Mouse (Mus musculus) midbrain, embryonic 15.5 days (tissue): ENCODE results near the gene Herc2. TPM values are rescaled to one million over a fixed set of nuclear protein-coding genes. Genes with fewer than 3 reads are reported as not detected.

Experiments used
- ATAC-seq: fragments of 200-750 bp; cut with Nextera tagmentation; replicated peaks from 2 replicates; pipeline ENCODE4 v1.8.0; 2017; ENCODE audit warnings: moderate TSS enrichment
- H3K27ac ChIP-seq: fragments of 300-500 bp; sonication (generic); 2 replicates; pipeline ENCODE4 v1.5.1; 2015; ENCODE audit warnings: mild to moderate bottlenecking, inconsistent platforms
- H3K27me3 ChIP-seq: fragments of 300-500 bp; sonication (generic); replicated peaks from 2 replicates; pipeline ENCODE4 v1.6.1; 2015; ENCODE audit warnings: inconsistent platforms
- H3K36me3 ChIP-seq: fragments of 300-500 bp; sonication (generic); replicated peaks from 2 replicates; pipeline ENCODE4 v1.6.1; 2015; ENCODE audit warnings: inconsistent platforms
- H3K4me1 ChIP-seq: fragments of 300-500 bp; sonication (generic); 2 replicates; pipeline ENCODE4 v1.6.1; 2015; ENCODE audit warnings: inconsistent platforms
- H3K4me2 ChIP-seq: fragments of 300-500 bp; sonication (generic); 2 replicates; pipeline ENCODE4 v1.6.1; 2015; ENCODE audit warnings: inconsistent platforms, mild to moderate bottlenecking, moderate library complexity
- H3K4me3 ChIP-seq: fragments of 300-500 bp; sonication (generic); 2 replicates; pipeline ENCODE4 v1.5.1; 2015; ENCODE audit warnings: mild to moderate bottlenecking, inconsistent platforms
- H3K9ac ChIP-seq: fragments of 300-500 bp; sonication (generic); 2 replicates; pipeline ENCODE4 v1.6.1; 2015; ENCODE audit warnings: mild to moderate bottlenecking, inconsistent platforms
- H3K9me3 ChIP-seq: fragments of 300-500 bp; sonication (generic); 2 replicates; pipeline ENCODE4 v1.6.1; 2016; ENCODE audit warnings: inconsistent platforms
- WGBS: fragments of 180-500 bp; shearing (Covaris S2); methylation state at CpG from one replicate; pipeline ENCODE4 v1.1.7; 2015; ENCODE audit warnings: mixed read lengths; 5-methylcytosine and 5-hydroxymethylcytosine counted together
- polyA plus RNA-seq: library from polyadenylated mRNA; unstranded; fragments of >200 nt; fragmentation: Nextera tagmentation; extraction: Ambion mirVana; gene quantifications from 2 replicates; pipeline ENCODE4 v1.2.1, GENCODE M21; 2015

Gene Herc2
- polyA plus RNA-seq, 1 experiment from 2014 or later = 56.3 TPM

DNA sequence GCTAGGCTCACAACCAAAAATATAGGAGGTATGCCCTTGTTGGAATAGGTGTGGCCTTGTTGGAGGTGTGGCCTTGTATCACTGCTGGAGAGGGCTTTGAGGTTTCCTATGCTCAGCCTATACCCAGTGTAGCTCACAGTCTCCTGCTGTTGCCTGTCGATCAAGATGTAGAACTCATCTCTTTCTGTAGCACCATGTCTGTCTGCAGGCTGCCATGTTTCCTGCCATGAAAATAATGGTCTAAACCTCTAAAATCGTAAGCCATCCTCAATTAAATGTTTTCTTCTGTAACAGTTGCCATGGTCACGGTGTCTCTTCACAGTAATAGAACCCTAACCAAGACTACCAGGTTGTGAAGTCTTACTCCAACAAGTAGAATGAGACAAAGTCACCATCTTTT is 26.4 kb upstream of the Herc2 start:
- H3K4me2 ChIP-seq = no peak overlapping the region
- no peaks in the 10 kb centered on the region for H3K9me3 ChIP-seq
- H3K4me1 ChIP-seq = peaks cover 3% of the 10 kb centered on the region; the same call in 1 of the 2 replicates
- no peaks in the 10 kb centered on the region for H3K27me3 ChIP-seq
- H3K36me3 ChIP-seq = no peaks in the 10 kb centered on the region
- H3K9ac ChIP-seq = no peak overlapping the region
- 92% methylated on average over 3 of the region's 3 CpGs for WGBS
- ATAC-seq = no peak
- no peak overlapping the region for H3K27ac ChIP-seq
- no peak overlapping the region for H3K4me3 ChIP-seq

GRCm38 (mm10) chr7:56042353-56042752 is 7.6 kb upstream of the Herc2 start:
- H3K9me3 ChIP-seq = no peaks in the 10 kb centered on the region

DNA sequence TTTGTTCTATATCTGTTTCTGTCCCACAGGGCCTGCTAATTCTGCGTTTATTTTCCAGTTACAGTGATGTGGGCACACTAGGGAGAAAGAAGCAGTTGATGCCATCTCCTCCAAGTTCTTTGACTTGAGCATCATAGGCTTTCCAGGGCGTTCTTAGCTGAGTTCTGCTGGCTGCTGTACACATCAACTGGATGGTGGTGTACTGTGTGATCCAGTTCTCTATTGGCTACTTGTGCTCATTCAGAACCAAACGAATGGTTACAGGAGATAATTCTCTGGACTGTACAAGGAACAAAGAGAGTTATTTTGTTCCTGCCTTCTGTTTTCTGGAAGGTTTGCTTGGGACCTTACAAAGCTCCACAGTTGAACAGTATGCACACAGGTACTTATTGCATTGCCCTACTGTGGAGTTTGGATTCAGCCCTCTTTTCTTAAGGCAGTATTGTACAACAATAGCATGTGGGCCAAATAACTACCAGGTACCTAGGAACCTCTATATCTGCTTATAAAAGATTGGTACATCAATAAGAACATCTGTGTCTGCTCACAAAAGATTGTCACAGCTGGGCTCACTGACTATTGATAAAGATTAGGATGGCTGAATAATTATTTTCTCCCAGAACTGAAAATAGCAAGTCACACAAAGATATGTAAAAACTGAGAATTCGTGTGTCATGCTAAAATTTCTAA is 6.3 kb upstream of the Herc2 start:
- Histone ChIP-seq H3K36me3 (no peaks in the 10 kb centered on the region), H3K4me2 (no peak overlapping the region), H3K9ac (no peak overlapping the region), H3K27ac (no peak overlapping the region), H3K27me3 (no peaks in the 10 kb centered on the region), H3K4me3 (no peak overlapping the region), H3K9me3 (no peaks in the 10 kb centered on the region), H3K4me1 (no peaks in the 10 kb centered on the region)
- ATAC-seq = no peak
- 67% methylated on average over 4 of the region's 4 CpGs for WGBS

More at GRCm38 (mm10) chr7:56042353-56042752, 7.6 kb upstream of the Herc2 start:
- no peaks in the 10 kb centered on the region for H3K27me3 ChIP-seq
- ATAC-seq = no peak
- H3K27ac ChIP-seq = no peak overlapping the region
- no peak overlapping the region for H3K9ac ChIP-seq
- 17% methylated on average over 5 of the region's 5 CpGs for WGBS
- H3K36me3 ChIP-seq = no peaks in the 10 kb centered on the region
- no peak overlapping the region for H3K4me3 ChIP-seq
- no peaks in the 10 kb centered on the region for H3K4me1 ChIP-seq
- no peak overlapping the region for H3K4me2 ChIP-seq

DNA sequence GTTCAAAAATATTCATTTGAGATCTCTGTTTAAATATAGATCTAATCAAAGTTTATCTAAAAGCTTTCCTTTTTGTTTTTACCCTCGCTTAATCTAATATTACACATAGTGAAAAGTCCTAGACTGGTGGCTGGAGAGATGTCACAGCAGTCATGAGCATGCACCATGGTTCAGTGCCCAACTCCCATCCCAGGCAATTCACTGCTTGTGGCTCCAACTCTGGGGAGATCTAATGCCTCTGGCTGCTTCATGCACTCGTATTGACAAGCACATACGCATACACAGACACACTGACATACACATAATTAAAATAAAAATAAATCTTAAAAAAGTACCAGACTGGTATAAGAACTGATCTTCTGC is 5.7 kb upstream of the Herc2 start:
- ATAC-seq = no peak
- Histone ChIP-seq H3K27me3 (no peaks in the 10 kb centered on the region), H3K9ac (no peak overlapping the region), H3K27ac (no peak overlapping the region), H3K9me3 (no peaks in the 10 kb centered on the region), H3K36me3 (no peaks in the 10 kb centered on the region), H3K4me2 (no peak overlapping the region), H3K4me1 (peaks cover 4% of the 10 kb centered on the region), H3K4me3 (no peak overlapping the region)
- WGBS = 87% methylated on average over 3 of the region's 3 CpGs

GRCm38 (mm10) chr7:56047178-56047577 is 2.8 kb upstream of the Herc2 start:
- no peaks in the 10 kb centered on the region for H3K27me3 ChIP-seq
- no peak overlapping the region for H3K4me3 ChIP-seq
- H3K36me3 ChIP-seq = no peaks in the 10 kb centered on the region
- H3K4me1 ChIP-seq = peaks cover 20% of the 10 kb centered on the region
- H3K27ac ChIP-seq = no peak overlapping the region
- no peak overlapping the region for H3K9ac ChIP-seq
- H3K9me3 ChIP-seq = no peaks in the 10 kb centered on the region
- WGBS = 87% methylated on average over 1 of the region's 1 CpGs
- no peak for ATAC-seq
- H3K4me2 ChIP-seq = no peak overlapping the region

- Histone ChIP-seq H3K9me3 (no peaks in the 10 kb centered on the region), H3K4me1 (peaks cover 26% of the 10 kb centered on the region), H3K4me2 (peak overlapping the region; percentile 83), H3K9ac (peak overlapping the region; percentile 87), H3K4me3 (peak overlapping the region; percentile 92), H3K36me3 (no peaks in the 10 kb centered on the region), H3K27ac (peak overlapping the region; percentile 93), H3K27me3 (no peaks in the 10 kb centered on the region)
- peak; percentile 67 for ATAC-seq
- WGBS = under 1% methylated on average over 18 of the region's 18 CpGs
Measured at GRCm38 (mm10) chr7:56050487-56050911, 503 bp downstream of the Herc2 start.

- H3K27me3 ChIP-seq = no peaks in the 10 kb centered on the region
- no peak overlapping the region for H3K27ac ChIP-seq
- H3K4me3 ChIP-seq = no peak overlapping the region
- no peak for ATAC-seq
- H3K9me3 ChIP-seq = no peaks in the 10 kb centered on the region
- H3K36me3 ChIP-seq = no peaks in the 10 kb centered on the region
- peaks cover 26% of the 10 kb centered on the region for H3K4me1 ChIP-seq
- H3K4me2 ChIP-seq = no peak overlapping the region
- no peak overlapping the region for H3K9ac ChIP-seq
Measured at GRCm38 (mm10) chr7:56052996-56053395, 3.0 kb downstream of the Herc2 start.

GRCm38 (mm10) chr7:56055338-56055737 is 5.3 kb downstream of the Herc2 start:
- Histone ChIP-seq H3K27ac (no peak overlapping the region), H3K4me3 (no peak overlapping the region), H3K27me3 (no peaks in the 10 kb centered on the region), H3K36me3 (no peaks in the 10 kb centered on the region), H3K9me3 (no peaks in the 10 kb centered on the region), H3K4me2 (no peak overlapping the region), H3K4me1 (peaks cover 21% of the 10 kb centered on the region), H3K9ac (no peak overlapping the region)
- 89% methylated on average over 3 of the region's 3 CpGs for WGBS
- no peak for ATAC-seq

DNA sequence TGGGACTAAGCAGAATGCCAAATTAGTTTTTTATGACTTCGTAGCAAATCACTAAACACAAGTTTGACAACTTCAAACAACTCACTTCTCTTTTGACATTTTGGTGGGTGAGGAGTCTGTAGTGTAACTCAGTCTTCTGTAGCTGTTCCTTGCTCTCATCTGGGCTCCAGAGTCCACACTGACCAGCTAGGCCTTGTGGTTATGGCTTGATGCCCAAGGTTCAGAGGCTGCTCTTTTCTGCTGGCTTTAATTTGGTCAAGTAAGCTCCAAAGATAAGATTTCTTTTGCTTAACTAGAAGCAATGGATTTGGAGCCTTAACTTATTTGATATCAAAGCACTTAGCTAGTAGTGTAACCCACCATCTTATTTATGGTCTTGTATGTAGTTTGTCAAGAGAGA is 14.9 kb downstream of the Herc2 start:
- H3K9ac ChIP-seq = no peak overlapping the region
- no peaks in the 10 kb centered on the region for H3K4me1 ChIP-seq
- H3K27ac ChIP-seq = no peak overlapping the region
- no peak overlapping the region for H3K4me2 ChIP-seq
- no peak overlapping the region for H3K4me3 ChIP-seq
- H3K27me3 ChIP-seq = no peaks in the 10 kb centered on the region
- 100% methylated on average over 1 of the region's 1 CpGs for WGBS
- H3K36me3 ChIP-seq = no peaks in the 10 kb centered on the region; the same call in 1 of the 2 replicates
- no peak for ATAC-seq
- no peaks in the 10 kb centered on the region for H3K9me3 ChIP-seq

GRCm38 (mm10) chr7:56066136-56066535 is 16.1 kb downstream of the Herc2 start:
- WGBS = 85% methylated on average over 2 of the region's 2 CpGs
- no peak overlapping the region for H3K4me2 ChIP-seq
- H3K9ac ChIP-seq = no peak overlapping the region
- no peak overlapping the region for H3K27ac ChIP-seq
- no peaks in the 10 kb centered on the region for H3K4me1 ChIP-seq
- H3K27me3 ChIP-seq = no peaks in the 10 kb centered on the region
- no peak overlapping the region for H3K4me3 ChIP-seq
- ATAC-seq = no peak
- H3K9me3 ChIP-seq = no peaks in the 10 kb centered on the region
- H3K36me3 ChIP-seq = no peaks in the 10 kb centered on the region; the same call in 1 of the 2 replicates

DNA sequence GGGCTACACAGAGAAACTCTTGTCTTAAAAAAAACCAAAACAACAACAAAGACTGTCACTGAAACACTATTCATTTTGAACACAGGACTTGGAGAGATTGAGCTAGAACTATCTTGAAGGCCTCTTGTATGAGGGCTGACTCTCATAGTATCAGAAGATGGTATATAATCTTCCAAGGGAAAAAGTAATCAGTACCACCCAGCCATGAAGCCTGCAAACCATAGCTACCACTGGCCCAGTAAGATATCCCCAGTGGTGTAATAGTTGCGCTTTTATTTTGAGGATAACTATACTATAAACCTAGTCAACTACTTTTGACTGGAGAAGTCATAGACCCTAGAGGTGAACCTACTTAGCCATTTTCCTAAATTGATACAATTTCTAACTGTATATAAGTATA is 16.6 kb downstream of the Herc2 start:
- H3K4me1 ChIP-seq = no peaks in the 10 kb centered on the region
- ATAC-seq = no peak
- no peaks in the 10 kb centered on the region for H3K27me3 ChIP-seq
- no peak overlapping the region for H3K27ac ChIP-seq
- H3K36me3 ChIP-seq = no peaks in the 10 kb centered on the region; the same call in 1 of the 2 replicates
- H3K4me2 ChIP-seq = no peak overlapping the region
- WGBS = 100% methylated on average over 1 of the region's 1 CpGs
- no peaks in the 10 kb centered on the region for H3K9me3 ChIP-seq
- no peak overlapping the region for H3K4me3 ChIP-seq
- no peak overlapping the region for H3K9ac ChIP-seq

- WGBS = 89% methylated on average over 4 of the region's 4 CpGs
Measured at GRCm38 (mm10) chr7:56071724-56072123, 21.7 kb downstream of the Herc2 start.

DNA sequence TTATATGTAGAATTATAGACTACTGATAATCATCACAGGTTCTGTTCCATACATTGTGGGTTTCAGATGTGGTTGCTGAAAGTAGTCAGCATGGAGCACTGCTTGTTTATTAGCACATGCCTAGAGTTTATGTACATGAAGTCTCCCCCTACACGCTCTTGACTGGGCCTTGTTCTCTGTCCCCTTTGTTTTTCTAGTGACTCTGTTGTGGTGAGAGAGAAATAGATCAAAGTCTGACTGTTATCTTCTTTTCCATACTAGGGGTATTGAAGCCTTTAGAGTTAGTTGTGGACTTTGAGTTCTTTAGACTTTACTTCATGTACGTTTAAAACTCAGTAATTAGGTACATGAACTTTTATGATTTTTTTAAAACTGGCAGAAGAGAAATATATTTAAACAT is 33.0 kb downstream of the Herc2 start:
- no peak for ATAC-seq
- Histone ChIP-seq H3K9ac (no peak overlapping the region), H3K27me3 (no peaks in the 10 kb centered on the region), H3K27ac (no peak overlapping the region), H3K4me1 (no peaks in the 10 kb centered on the region), H3K9me3 (no peaks in the 10 kb centered on the region), H3K36me3 (peaks cover 19% of the 10 kb centered on the region), H3K4me3 (no peak overlapping the region), H3K4me2 (no peak overlapping the region)
- 88% methylated on average over 2 of the region's 2 CpGs for whole genome bisulfite sequencing

More at GRCm38 (mm10) chr7:56071724-56072123, 21.7 kb downstream of the Herc2 start:
- no peak overlapping the region for H3K27ac ChIP-seq
- H3K4me1 ChIP-seq = no peaks in the 10 kb centered on the region
- H3K4me3 ChIP-seq = no peak overlapping the region
- H3K4me2 ChIP-seq = no peak overlapping the region
- H3K9ac ChIP-seq = no peak overlapping the region
- no peaks in the 10 kb centered on the region for H3K36me3 ChIP-seq
- H3K9me3 ChIP-seq = no peaks in the 10 kb centered on the region
- H3K27me3 ChIP-seq = no peaks in the 10 kb centered on the region
- no peak for ATAC-seq
